Mouse (Mus musculus): ENCODE data around the gene Ncdn. TPM values are rescaled to one million over a fixed set of nuclear protein-coding genes. Genes with fewer than 3 reads are reported as not detected.

The Ncdn gene
- total RNA-seq, 4 experiments from 2014 or later, result 1,589 to 1,685 (median 1,649) TPM

- DNase-seq (ENCODE audit: low spot score in 2 of 2), result peak in 1 of 2 experiments; percentile 48
Observed at GRCm38 (mm10) chr4:126752608-126753141, 563 bp downstream of the Ncdn start.

GRCm38 (mm10) chr4:126752024-126752607 is 1.1 kb downstream of the Ncdn start:
- DNase-seq (ENCODE audit: low spot score in 2 of 2), result peak; percentile 49 to 54

GRCm38 (mm10) chr4:126751556-126752023 is 1.6 kb downstream of the Ncdn start:
- peak; percentile 54 to 58 for DNase-seq (ENCODE audit: low spot score in 2 of 2)

GRCm38 (mm10) chr4:126750863-126751555 is 2.2 kb downstream of the Ncdn start:
- DNase-seq (ENCODE audit: low spot score in 2 of 2), result no peak

- DNase-seq (ENCODE audit: low spot score in 2 of 2), result peak; percentile 77 to 82
Observed at GRCm38 (mm10) chr4:126750046-126750683, 3.1 kb downstream of the Ncdn start.

GRCm38 (mm10) chr4:126749553-126749952 is 3.7 kb downstream of the Ncdn start:
- peak; percentile 42 to 59 for DNase-seq (ENCODE audit: low spot score in 2 of 2)

GRCm38 (mm10) chr4:126748381-126748780 is 4.9 kb downstream of the Ncdn start:
- no peak for DNase-seq (ENCODE audit: low spot score in 2 of 2)

GRCm38 (mm10) chr4:126746194-126746840 is 6.9 kb downstream of the Ncdn start:
- DNase-seq (ENCODE audit: low spot score in 2 of 2), result no peak

- DNase-seq (ENCODE audit: low spot score in 2 of 2), result peak; percentile 69 to 70
Observed at GRCm38 (mm10) chr4:126745506-126746193, 7.6 kb downstream of the Ncdn start.

GRCm38 (mm10) chr4:126744831-126745230 is 8.4 kb downstream of the Ncdn start:
- no peak for DNase-seq (ENCODE audit: low spot score in 2 of 2)

- DNase-seq (ENCODE audit: low spot score in 2 of 2), result no peak
Observed at GRCm38 (mm10) chr4:126743713-126744112, 9.5 kb downstream of the Ncdn start.

GRCm38 (mm10) chr4:126742976-126743375 is 10.3 kb downstream of the Ncdn start:
- DNase-seq (ENCODE audit: low spot score in 2 of 2), result no peak

GRCm38 (mm10) chr4:126741448-126741847 is 11.8 kb downstream of the Ncdn start:
- DNase-seq (ENCODE audit: low spot score in 2 of 2), result peak; percentile 72 to 90

GRCm38 (mm10) chr4:126739966-126740676 is 13.1 kb downstream of the Ncdn start:
- DNase-seq (ENCODE audit: low spot score in 2 of 2), result no peak

- DNase-seq (ENCODE audit: low spot score in 2 of 2), result no peak
Observed at GRCm38 (mm10) chr4:126736001-126736414, 17.2 kb downstream of the Ncdn start, which contains the start of gene Tfap2e. Gene Tfap2e, minus strand, starts transcription at chr4:126736240.

GRCm38 (mm10) chr4:126735382-126736000 is 17.7 kb downstream of the Ncdn start:
- no peak for DNase-seq (ENCODE audit: low spot score in 2 of 2)

- no peak for DNase-seq (ENCODE audit: low spot score in 2 of 2)
Observed at GRCm38 (mm10) chr4:126734700-126735381, 18.4 kb downstream of the Ncdn start.

- DNase-seq (ENCODE audit: low spot score in 2 of 2), result no peak
Observed at GRCm38 (mm10) chr4:126734001-126734603, 19.1 kb downstream of the Ncdn start.
